11 mouse cellular contexts compared by ENCODE assay signal in genomic region chr4:152290385-152290784, GRCm38 (mm10). TPM values are rescaled to one million over a fixed set of nuclear protein-coding genes. Genes with fewer than 3 reads are reported as not detected.
A peak's percentile ranks its signal among the peaks of the same experiment; 100 is the strongest.
DNase-seq lines count a peak whose midpoint lies in the region; ATAC-seq lines count a peak whose summit lies in the region.
"Had no signal": no experiment of that assay in that cellular context is flagged by ENCODE, and none has a peak within 500 bp of the region (broad histone marks: within the 10 kb centered on the region; RNA-seq: fewer than 3 reads in every experiment).

No protein-coding gene starts in this region.

- WGBS in kidney, embryonic 14.5 days, result under 1% methylated on average over 39 of the region's 39 CpGs
- WGBS in embryonic facial prominence, embryonic 12.5 days, result under 1% methylated on average over 39 of the region's 39 CpGs
- under 1% methylated on average over 39 of the region's 39 CpGs for WGBS in intestine, embryonic 16.5 days
- under 1% methylated on average over 36 of the region's 39 CpGs for WGBS in neural tube, embryonic 15.5 days

- ATAC-seq in kidney, embryonic 14.5 days (ENCODE audit: low FRiP score, low TSS enrichment), result no peak
- ATAC-seq in embryonic facial prominence, embryonic 12.5 days (ENCODE audit: insufficient number of reproducible peaks, insufficient read depth, low FRiP score, low TSS enrichment), result no peak
- no peak for ATAC-seq in intestine, embryonic 16.5 days
- ATAC-seq in neural tube, embryonic 15.5 days (ENCODE audit: low FRiP score), result no peak
- ATAC-seq in megakaryocyte-erythroid progenitor cell, adult 5-6 weeks (replicated peaks; ENCODE audit: low FRiP score, low TSS enrichment, poor library complexity, severe bottlenecking), result no peak

- H3K9me3 ChIP-seq in kidney, embryonic 14.5 days (ENCODE audit: control insufficient read depth, low read length), result no peaks in the 10 kb centered on the region
- H3K9me3 ChIP-seq in embryonic facial prominence, embryonic 12.5 days, result peaks cover 3% of the 10 kb centered on the region; the same call in 1 of the 2 replicates
- H3K9me3 ChIP-seq in intestine, embryonic 16.5 days (ENCODE audit: control insufficient read depth, low read length), result no peaks in the 10 kb centered on the region
- no peaks in the 10 kb centered on the region for H3K9me3 ChIP-seq in neural tube, embryonic 15.5 days (replicated peaks)

- H3K36me3 ChIP-seq in kidney, embryonic 14.5 days (ENCODE audit: control insufficient read depth, insufficient read depth, low read length), result no peaks in the 10 kb centered on the region
- no peaks in the 10 kb centered on the region for H3K36me3 ChIP-seq in embryonic facial prominence, embryonic 12.5 days
- no peaks in the 10 kb centered on the region for H3K36me3 ChIP-seq in intestine, embryonic 16.5 days (ENCODE audit: control insufficient read depth, insufficient read depth, low read length)
- no peaks in the 10 kb centered on the region for H3K36me3 ChIP-seq in neural tube, embryonic 15.5 days

- H3K4me3 ChIP-seq in kidney, embryonic 14.5 days (ENCODE audit: low read length), result peak overlapping the region; percentile 22
- peak overlapping the region; percentile 29 for H3K4me3 ChIP-seq in embryonic facial prominence, embryonic 12.5 days
- H3K4me3 ChIP-seq in intestine, embryonic 16.5 days (ENCODE audit: low read length), result peak overlapping the region; percentile 24
- H3K4me3 ChIP-seq in neural tube, embryonic 15.5 days (replicated peaks), result peak overlapping the region; percentile 22

- H3K9ac ChIP-seq in kidney, embryonic 14.5 days (ENCODE audit: low read depth, low read length), result no peak overlapping the region
- H3K9ac ChIP-seq in embryonic facial prominence, embryonic 12.5 days, result peak overlapping the region; percentile 41
- H3K9ac ChIP-seq in intestine, embryonic 16.5 days (ENCODE audit: low read depth, low read length), result no peak overlapping the region
- H3K9ac ChIP-seq in neural tube, embryonic 15.5 days (replicated peaks), result no peak overlapping the region

- H3K27ac ChIP-seq in kidney, embryonic 14.5 days (ENCODE audit: low read depth, low read length), result no peak overlapping the region
- no peak overlapping the region for H3K27ac ChIP-seq in embryonic facial prominence, embryonic 12.5 days
- H3K27ac ChIP-seq in intestine, embryonic 16.5 days (ENCODE audit: low read length), result no peak overlapping the region
- no peak overlapping the region for H3K27ac ChIP-seq in neural tube, embryonic 15.5 days (replicated peaks)

- peaks cover 11% of the 10 kb centered on the region for H3K4me1 ChIP-seq in kidney, embryonic 14.5 days (ENCODE audit: control insufficient read depth, insufficient read depth, low read length)
- peaks cover 18% of the 10 kb centered on the region for H3K4me1 ChIP-seq in embryonic facial prominence, embryonic 12.5 days
- H3K4me1 ChIP-seq in intestine, embryonic 16.5 days (ENCODE audit: control insufficient read depth, insufficient read depth, low read length), result peaks cover 14% of the 10 kb centered on the region
- H3K4me1 ChIP-seq in neural tube, embryonic 15.5 days, result peaks cover 67% of the 10 kb centered on the region

- H3K4me2 ChIP-seq in kidney, embryonic 14.5 days (replicated peaks; ENCODE audit: low read depth, low read length), result peak overlapping the region; percentile 35
- peak overlapping the region; percentile 56 for H3K4me2 ChIP-seq in embryonic facial prominence, embryonic 12.5 days (replicated peaks)
- peak overlapping the region; percentile 46 for H3K4me2 ChIP-seq in intestine, embryonic 16.5 days (ENCODE audit: low read depth, low read length)
- peak overlapping the region; percentile 60 for H3K4me2 ChIP-seq in neural tube, embryonic 15.5 days

- DNase-seq in kidney, adult 9 months, result no peak
- DNase-seq in spleen, postnatal 36 days (ENCODE audit: low spot score in 2 of 2), result no peak
- no peak for DNase-seq in layer of hippocampus, postnatal 10 days (ENCODE audit: low spot score in 2 of 2)
- DNase-seq: cerebellum, adult 8-10 months; lung, adult 18-20 months had no signal

- peaks cover 82% of the 10 kb centered on the region for H3K27me3 ChIP-seq in kidney, embryonic 14.5 days (ENCODE audit: control insufficient read depth, insufficient read depth, low read length)
- peaks cover 83% of the 10 kb centered on the region for H3K27me3 ChIP-seq in embryonic facial prominence, embryonic 12.5 days
- H3K27me3 ChIP-seq in intestine, embryonic 16.5 days (replicated peaks; ENCODE audit: control insufficient read depth, insufficient read depth, low read length), result peaks cover 66% of the 10 kb centered on the region
- H3K27me3 ChIP-seq in neural tube, embryonic 15.5 days (replicated peaks), result peaks cover 85% of the 10 kb centered on the region

RNA-seq across cellular contexts. Expression of gene Hes3, which starts 1.1 kb away (rescaled TPM):
- not detected in 2 replicates for polyA plus RNA-seq in kidney, embryonic 14.5 days (2014; fragmentation: Nextera tagmentation; extraction: Ambion mirVana)
- 0.09 TPM in 1 of 2 replicates, not detected in the other for polyA plus RNA-seq in embryonic facial prominence, embryonic 12.5 days (2016; fragmentation: Nextera tagmentation; extraction: Ambion mirVana)
- not detected in 2 replicates for polyA plus RNA-seq in intestine, embryonic 16.5 days (2015; fragmentation: Nextera tagmentation; extraction: Ambion mirVana)
- polyA plus RNA-seq in neural tube, embryonic 15.5 days (2015; fragmentation: Nextera tagmentation; extraction: Ambion mirVana), result 0.19 and 0.29 TPM in 2 replicates
- total RNA-seq in layer of hippocampus, postnatal 10 days (2021), result not detected
- not detected in 2 replicates for total RNA-seq in megakaryocyte-erythroid progenitor cell, adult 5-6 weeks (2014; fragmentation: Nextera tagmentation)
- not detected in 2 replicates for total RNA-seq in megakaryocyte-erythroid progenitor cell, adult 5-6 weeks (2017)
- polyA plus RNA-seq: gonadal fat pad, adult 2 months had no signal

RNA-seq across cellular contexts. Expression of gene Icmt, which starts 6.6 kb away (rescaled TPM):
- polyA plus RNA-seq in kidney, embryonic 14.5 days (2014; fragmentation: Nextera tagmentation; extraction: Ambion mirVana), result 14.7 and 28.1 TPM in 2 replicates
- polyA plus RNA-seq in embryonic facial prominence, embryonic 12.5 days (2016; fragmentation: Nextera tagmentation; extraction: Ambion mirVana), result 30.3 and 33.4 TPM in 2 replicates
- 13.7 and 15.4 TPM in 2 replicates for polyA plus RNA-seq in intestine, embryonic 16.5 days (2015; fragmentation: Nextera tagmentation; extraction: Ambion mirVana)
- polyA plus RNA-seq in neural tube, embryonic 15.5 days (2015; fragmentation: Nextera tagmentation; extraction: Ambion mirVana), result 20.0 and 21.1 TPM in 2 replicates
- total RNA-seq in layer of hippocampus, postnatal 10 days (2021), result 10 to 100 TPM; 27.9 to 33.9 TPM
- total RNA-seq in megakaryocyte-erythroid progenitor cell, adult 5-6 weeks (2014; fragmentation: Nextera tagmentation), result 23.1 and 26.7 TPM in 2 replicates
- 12.6 and 12.9 TPM in 2 replicates for total RNA-seq in megakaryocyte-erythroid progenitor cell, adult 5-6 weeks (2017)

RNA-seq across cellular contexts. Expression of gene Gpr153, which starts 16.4 kb away (rescaled TPM):
- polyA plus RNA-seq in kidney, embryonic 14.5 days (2014; fragmentation: Nextera tagmentation; extraction: Ambion mirVana), result 7.5 and 9.1 TPM in 2 replicates
- 9.7 and 10.6 TPM in 2 replicates for polyA plus RNA-seq in embryonic facial prominence, embryonic 12.5 days (2016; fragmentation: Nextera tagmentation; extraction: Ambion mirVana)
- 3.4 and 4.7 TPM in 2 replicates for polyA plus RNA-seq in intestine, embryonic 16.5 days (2015; fragmentation: Nextera tagmentation; extraction: Ambion mirVana)
- 17.7 and 20.8 TPM in 2 replicates for polyA plus RNA-seq in neural tube, embryonic 15.5 days (2015; fragmentation: Nextera tagmentation; extraction: Ambion mirVana)
- 10 to 100 TPM; 21.4 to 23.1 TPM for total RNA-seq in layer of hippocampus, postnatal 10 days (2021)
- total RNA-seq in megakaryocyte-erythroid progenitor cell, adult 5-6 weeks (2014; fragmentation: Nextera tagmentation), result not detected in 2 replicates
- total RNA-seq in megakaryocyte-erythroid progenitor cell, adult 5-6 weeks (2017), result not detected in 2 replicates

RNA-seq across cellular contexts. Expression of gene Rnf207, which starts 28.4 kb away (rescaled TPM):
- polyA plus RNA-seq in kidney, embryonic 14.5 days (2014; fragmentation: Nextera tagmentation; extraction: Ambion mirVana), result 1.1 TPM in 2 replicates
- polyA plus RNA-seq in embryonic facial prominence, embryonic 12.5 days (2016; fragmentation: Nextera tagmentation; extraction: Ambion mirVana), result 1.0 and 2.3 TPM in 2 replicates
- polyA plus RNA-seq in intestine, embryonic 16.5 days (2015; fragmentation: Nextera tagmentation; extraction: Ambion mirVana), result 1.5 and 1.8 TPM in 2 replicates
- polyA plus RNA-seq in neural tube, embryonic 15.5 days (2015; fragmentation: Nextera tagmentation; extraction: Ambion mirVana), result 7.8 and 12.4 TPM in 2 replicates
- total RNA-seq in layer of hippocampus, postnatal 10 days (2021), result 1 to 10 TPM; 3.1 to 4.0 TPM
- not detected in 2 replicates for total RNA-seq in megakaryocyte-erythroid progenitor cell, adult 5-6 weeks (2014; fragmentation: Nextera tagmentation)
- 0.38 TPM in 1 of 2 replicates, not detected in the other for total RNA-seq in megakaryocyte-erythroid progenitor cell, adult 5-6 weeks (2017)

RNA-seq across cellular contexts. Expression of gene Rpl22, which starts 35.2 kb away (rescaled TPM):
- 475 and 692 TPM in 2 replicates for polyA plus RNA-seq in kidney, embryonic 14.5 days (2014; fragmentation: Nextera tagmentation; extraction: Ambion mirVana)
- 395 and 396 TPM in 2 replicates for polyA plus RNA-seq in embryonic facial prominence, embryonic 12.5 days (2016; fragmentation: Nextera tagmentation; extraction: Ambion mirVana)
- 281 and 323 TPM in 2 replicates for polyA plus RNA-seq in intestine, embryonic 16.5 days (2015; fragmentation: Nextera tagmentation; extraction: Ambion mirVana)
- 148 and 190 TPM in 2 replicates for polyA plus RNA-seq in neural tube, embryonic 15.5 days (2015; fragmentation: Nextera tagmentation; extraction: Ambion mirVana)
- total RNA-seq in layer of hippocampus, postnatal 10 days (2021), result 100 to 1,000 TPM; 283 to 319 TPM
- 2,168 and 2,467 TPM in 2 replicates for total RNA-seq in megakaryocyte-erythroid progenitor cell, adult 5-6 weeks (2014; fragmentation: Nextera tagmentation)
- 3,890 and 4,556 TPM in 2 replicates for total RNA-seq in megakaryocyte-erythroid progenitor cell, adult 5-6 weeks (2017)
